Mouse (Mus musculus): Measurements from ENCODE around the gene Gnb2.

GRCm38 (mm10) chr5:137534762-137535161 is 1.5 kb upstream of the Gnb2 start:
- TF ChIP-seq CTCF (IDR thresholded peaks at IDR 0.05; ENCODE audit: borderline replicate concordance, control insufficient read depth, extremely low read depth, insufficient read depth, low read length, poor library complexity) (no peak), POLR2A (IDR thresholded peaks at IDR 0.05; ENCODE audit: control insufficient read depth, extremely low read depth, insufficient read depth, low read length, poor library complexity) (no peak)

Measured in thymus, adult 2 months (tissue).